Mouse (Mus musculus): Measurements from ENCODE around the gene Gli2. TPM values are rescaled to one million over a fixed set of nuclear protein-coding genes. Genes with fewer than 3 reads are reported as not detected.

Gli2 gene
- polyA plus RNA-seq, 1 experiment = 1.6 TPM

DNA sequence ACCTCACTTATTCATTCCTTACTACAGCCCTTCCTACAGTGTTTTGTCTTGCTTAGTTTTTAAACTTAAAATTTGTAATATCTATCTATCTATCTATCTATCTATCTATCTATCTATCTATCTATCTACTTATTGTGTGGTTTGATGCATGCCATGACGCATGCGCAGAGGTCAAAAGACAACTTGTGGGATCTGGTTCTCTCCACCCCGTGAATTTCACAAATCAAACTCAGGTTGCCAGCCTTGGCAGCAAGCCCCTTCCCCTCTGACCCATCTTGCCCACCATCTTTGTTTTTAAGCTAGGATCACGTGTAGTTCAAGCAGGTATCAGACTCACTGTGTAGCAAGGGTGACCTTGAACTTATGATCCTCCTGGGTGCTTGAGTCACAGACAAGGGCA is 22.9 kb upstream of the Gli2 start:
- H3K27ac ChIP-seq (ENCODE audit: insufficient read depth, low read length) = no peak overlapping the region
- no peak for TF ChIP-seq POLR2A (IDR thresholded peaks at IDR 0.05; ENCODE audit: extremely low read depth, insufficient read depth, low read length)
- TF ChIP-seq CTCF (IDR thresholded peaks at IDR 0.05; ENCODE audit: extremely low read depth, insufficient read depth, low read length) = no peak
- no peak overlapping the region for H3K4me3 ChIP-seq (ENCODE audit: insufficient read depth, low read length)
- H3K4me1 ChIP-seq (ENCODE audit: control insufficient read depth, insufficient read depth, low read length) = no peaks in the 10 kb centered on the region

GRCm38 (mm10) chr1:119075916-119076315 is 22.5 kb upstream of the Gli2 start:
- H3K27ac ChIP-seq (ENCODE audit: insufficient read depth, low read length) = no peak overlapping the region
- no peak for TF ChIP-seq POLR2A (IDR thresholded peaks at IDR 0.05; ENCODE audit: extremely low read depth, insufficient read depth, low read length)
- TF ChIP-seq CTCF (IDR thresholded peaks at IDR 0.05; ENCODE audit: extremely low read depth, insufficient read depth, low read length) = no peak
- no peak overlapping the region for H3K4me3 ChIP-seq (ENCODE audit: insufficient read depth, low read length)
- no peaks in the 10 kb centered on the region for H3K4me1 ChIP-seq (ENCODE audit: control insufficient read depth, insufficient read depth, low read length)

- Histone ChIP-seq H3K27ac (ENCODE audit: insufficient read depth, low read length) (no peak overlapping the region), H3K4me3 (ENCODE audit: insufficient read depth, low read length) (no peak overlapping the region), H3K4me1 (ENCODE audit: control insufficient read depth, insufficient read depth, low read length) (no peaks in the 10 kb centered on the region)
- TF ChIP-seq CTCF (IDR thresholded peaks at IDR 0.05; ENCODE audit: extremely low read depth, insufficient read depth, low read length) (no peak), POLR2A (IDR thresholded peaks at IDR 0.05; ENCODE audit: extremely low read depth, insufficient read depth, low read length) (no peak)
Measured at GRCm38 (mm10) chr1:119075500-119075899, 22.1 kb upstream of the Gli2 start.

DNA sequence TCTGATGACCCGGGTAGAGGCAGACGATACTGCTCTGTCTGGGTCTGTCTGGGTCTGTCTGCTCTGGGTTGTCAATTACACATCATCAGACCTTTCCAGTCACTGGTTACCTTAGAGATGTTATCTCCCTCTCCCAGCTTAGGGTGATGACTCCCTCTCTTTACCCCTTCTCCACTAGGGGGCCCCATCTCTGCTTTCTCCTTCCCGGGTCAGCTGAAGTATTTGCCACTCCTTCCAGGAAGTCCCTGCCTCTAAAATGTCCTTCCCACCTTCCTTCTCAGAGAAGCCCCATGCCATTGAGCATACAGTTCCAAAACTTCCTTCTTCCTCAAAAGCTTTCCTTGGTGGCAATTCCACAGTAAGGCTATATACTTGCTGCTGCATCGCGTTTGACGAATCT is 21.5 kb upstream of the Gli2 start:
- no peaks in the 10 kb centered on the region for H3K4me1 ChIP-seq (ENCODE audit: control insufficient read depth, insufficient read depth, low read length)
- no peak overlapping the region for H3K4me3 ChIP-seq (ENCODE audit: insufficient read depth, low read length)
- TF ChIP-seq POLR2A (IDR thresholded peaks at IDR 0.05; ENCODE audit: extremely low read depth, insufficient read depth, low read length) (no peak), CTCF (IDR thresholded peaks at IDR 0.05; ENCODE audit: extremely low read depth, insufficient read depth, low read length) (no peak)
- H3K27ac ChIP-seq (ENCODE audit: insufficient read depth, low read length) = no peak overlapping the region

DNA sequence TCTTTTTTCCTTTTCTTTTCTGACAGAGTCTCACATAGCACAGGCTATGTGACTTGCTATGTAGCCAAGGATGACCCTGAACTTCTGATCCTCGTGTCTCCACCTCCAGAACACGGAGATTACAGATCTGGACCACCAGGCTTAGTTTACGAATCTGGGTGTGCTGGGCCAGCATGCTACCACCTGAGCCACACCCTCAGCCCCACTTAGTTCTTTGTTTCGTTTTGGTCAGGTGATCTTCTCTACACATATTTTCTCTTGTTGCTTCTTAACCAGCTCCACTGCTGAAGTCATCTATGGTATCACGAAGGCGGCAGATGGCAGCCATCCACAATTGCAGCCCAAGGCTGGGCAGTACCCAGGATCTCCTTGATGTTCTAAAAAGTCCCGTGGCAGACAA is 20.5 kb upstream of the Gli2 start:
- Histone ChIP-seq H3K4me1 (ENCODE audit: control insufficient read depth, insufficient read depth, low read length) (no peaks in the 10 kb centered on the region), H3K4me3 (ENCODE audit: insufficient read depth, low read length) (no peak overlapping the region), H3K27ac (ENCODE audit: insufficient read depth, low read length) (no peak overlapping the region)
- TF ChIP-seq CTCF (IDR thresholded peaks at IDR 0.05; ENCODE audit: extremely low read depth, insufficient read depth, low read length) (no peak), POLR2A (IDR thresholded peaks at IDR 0.05; ENCODE audit: extremely low read depth, insufficient read depth, low read length) (no peak)

- Histone ChIP-seq H3K4me3 (ENCODE audit: insufficient read depth, low read length) (no peak overlapping the region), H3K4me1 (ENCODE audit: control insufficient read depth, insufficient read depth, low read length) (no peaks in the 10 kb centered on the region), H3K27ac (ENCODE audit: insufficient read depth, low read length) (no peak overlapping the region)
- no peak for TF ChIP-seq POLR2A (IDR thresholded peaks at IDR 0.05; ENCODE audit: extremely low read depth, insufficient read depth, low read length)
- TF ChIP-seq CTCF (IDR thresholded peaks at IDR 0.05; ENCODE audit: extremely low read depth, insufficient read depth, low read length) = no peak
Measured at GRCm38 (mm10) chr1:119064892-119065671, 11.7 kb upstream of the Gli2 start.

GRCm38 (mm10) chr1:119056491-119056890 is 3.1 kb upstream of the Gli2 start:
- TF ChIP-seq CTCF (IDR thresholded peaks at IDR 0.05; ENCODE audit: extremely low read depth, insufficient read depth, low read length) (no peak), POLR2A (IDR thresholded peaks at IDR 0.05; ENCODE audit: extremely low read depth, insufficient read depth, low read length) (no peak)

DNA sequence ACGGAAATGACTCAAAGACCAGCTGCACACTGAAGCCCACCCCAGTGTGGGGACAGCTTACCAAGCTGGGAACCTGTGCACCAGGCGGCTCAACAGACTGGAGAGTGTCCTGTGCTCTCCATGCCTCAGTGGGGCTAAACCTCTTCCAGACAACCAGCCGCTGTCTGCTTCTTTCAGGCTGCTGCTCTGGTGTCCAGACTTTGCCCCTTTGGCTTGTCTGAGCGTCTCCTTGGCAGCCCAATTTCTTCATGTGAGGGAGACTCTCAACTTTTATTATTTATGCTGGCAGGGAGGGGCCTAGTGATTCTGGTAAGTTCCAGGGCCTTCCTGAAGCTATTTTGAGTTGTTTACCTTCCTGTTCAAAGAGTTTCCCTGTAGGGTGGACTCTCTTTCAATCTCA is 2.4 kb upstream of the Gli2 start:
- Histone ChIP-seq H3K27ac (ENCODE audit: insufficient read depth, low read length) (no peak overlapping the region), H3K4me1 (ENCODE audit: control insufficient read depth, insufficient read depth, low read length) (no peaks in the 10 kb centered on the region), H3K4me3 (ENCODE audit: insufficient read depth, low read length) (no peak overlapping the region)
- no peak for TF ChIP-seq CTCF (IDR thresholded peaks at IDR 0.05; ENCODE audit: extremely low read depth, insufficient read depth, low read length)
- TF ChIP-seq POLR2A (IDR thresholded peaks at IDR 0.05; ENCODE audit: extremely low read depth, insufficient read depth, low read length) = no peak

More at GRCm38 (mm10) chr1:119056491-119056890, 3.1 kb upstream of the Gli2 start:
- Histone ChIP-seq H3K4me1 (ENCODE audit: control insufficient read depth, insufficient read depth, low read length) (no peaks in the 10 kb centered on the region), H3K4me3 (ENCODE audit: insufficient read depth, low read length) (no peak overlapping the region), H3K27ac (ENCODE audit: insufficient read depth, low read length) (no peak overlapping the region)

GRCm38 (mm10) chr1:119054468-119054867 is 1.0 kb upstream of the Gli2 start:
- TF ChIP-seq CTCF (IDR thresholded peaks at IDR 0.05; ENCODE audit: extremely low read depth, insufficient read depth, low read length) (no peak), POLR2A (IDR thresholded peaks at IDR 0.05; ENCODE audit: extremely low read depth, insufficient read depth, low read length) (no peak)
- Histone ChIP-seq H3K27ac (ENCODE audit: insufficient read depth, low read length) (no peak overlapping the region), H3K4me3 (ENCODE audit: insufficient read depth, low read length) (no peak overlapping the region), H3K4me1 (ENCODE audit: control insufficient read depth, insufficient read depth, low read length) (no peaks in the 10 kb centered on the region)

GRCm38 (mm10) chr1:119053872-119054354 is 494 bp upstream of the Gli2 start:
- Histone ChIP-seq H3K4me3 (ENCODE audit: insufficient read depth, low read length) (0 out of 2 replicates have a peak overlapping the region, but pooled peaks have one; percentile 1), H3K27ac (ENCODE audit: insufficient read depth, low read length) (no peak overlapping the region), H3K4me1 (ENCODE audit: control insufficient read depth, insufficient read depth, low read length) (no peaks in the 10 kb centered on the region; the same call in 1 of the 2 replicates)
- no peak for TF ChIP-seq CTCF (IDR thresholded peaks at IDR 0.05; ENCODE audit: extremely low read depth, insufficient read depth, low read length)
- no peak for TF ChIP-seq POLR2A (IDR thresholded peaks at IDR 0.05; ENCODE audit: extremely low read depth, insufficient read depth, low read length)

Data from cortical plate, adult 2 months (tissue).